Mouse (Mus musculus): ENCODE measurements around the gene Ankrd11. TPM values are rescaled to one million over a fixed set of nuclear protein-coding genes. Genes with fewer than 3 reads are reported as not detected.

Ankrd11 gene
- polyA plus RNA-seq, 1 experiment from 2014 or later = 55.0 TPM

GRCm38 (mm10) chr8:122902581-122902980, 139.5 kb downstream of the Ankrd11 start:
- 81% methylated on average over 3 of the region's 3 CpGs for WGBS
- no peaks in the 10 kb centered on the region for H3K4me1 ChIP-seq (ENCODE audit: control insufficient read depth, insufficient read depth, low read length)
- H3K4me3 ChIP-seq (ENCODE audit: low read depth, low read length) = no peak overlapping the region
- H3K9me3 ChIP-seq (ENCODE audit: control insufficient read depth, low read length) = no peaks in the 10 kb centered on the region
- no peak for DNase-seq (ENCODE audit: low spot score)
- no peak overlapping the region for H3K9ac ChIP-seq (ENCODE audit: low read depth, low read length)
- no peak overlapping the region for H3K27ac ChIP-seq (replicated peaks; ENCODE audit: low read depth, low read length)
- no peaks in the 10 kb centered on the region for H3K27me3 ChIP-seq (replicated peaks; ENCODE audit: control insufficient read depth, insufficient read depth, low read length)
- peaks cover 30% of the 10 kb centered on the region for H3K36me3 ChIP-seq (ENCODE audit: control insufficient read depth, insufficient read depth, low read length)
- no peak overlapping the region for H3K4me2 ChIP-seq (ENCODE audit: low read depth, low read length)
- ATAC-seq (ENCODE audit: low read depth) = no peak

GRCm38 (mm10) chr8:122901892-122902515, 140.1 kb downstream of the Ankrd11 start:
- Histone ChIP-seq H3K4me2 (ENCODE audit: low read depth, low read length) (no peak overlapping the region), H3K27me3 (replicated peaks; ENCODE audit: control insufficient read depth, insufficient read depth, low read length) (no peaks in the 10 kb centered on the region), H3K4me3 (ENCODE audit: low read depth, low read length) (no peak overlapping the region), H3K9ac (ENCODE audit: low read depth, low read length) (no peak overlapping the region), H3K9me3 (ENCODE audit: control insufficient read depth, low read length) (no peaks in the 10 kb centered on the region), H3K4me1 (ENCODE audit: control insufficient read depth, insufficient read depth, low read length) (no peaks in the 10 kb centered on the region), H3K27ac (replicated peaks; ENCODE audit: low read depth, low read length) (no peak overlapping the region), H3K36me3 (ENCODE audit: control insufficient read depth, insufficient read depth, low read length) (peaks cover 30% of the 10 kb centered on the region)
- DNase-seq (ENCODE audit: low spot score) (no peak), ATAC-seq (ENCODE audit: low read depth) (no peak)
- WGBS = 88% methylated on average over 8 of the region's 8 CpGs

GRCm38 (mm10) chr8:122901476-122901875, 140.6 kb downstream of the Ankrd11 start:
- Histone ChIP-seq H3K9me3 (ENCODE audit: control insufficient read depth, low read length) (no peaks in the 10 kb centered on the region), H3K4me1 (ENCODE audit: control insufficient read depth, insufficient read depth, low read length) (no peaks in the 10 kb centered on the region), H3K36me3 (ENCODE audit: control insufficient read depth, insufficient read depth, low read length) (peaks cover 34% of the 10 kb centered on the region), H3K9ac (ENCODE audit: low read depth, low read length) (no peak overlapping the region), H3K4me2 (ENCODE audit: low read depth, low read length) (no peak overlapping the region), H3K4me3 (ENCODE audit: low read depth, low read length) (no peak overlapping the region), H3K27ac (replicated peaks; ENCODE audit: low read depth, low read length) (no peak overlapping the region), H3K27me3 (replicated peaks; ENCODE audit: control insufficient read depth, insufficient read depth, low read length) (no peaks in the 10 kb centered on the region)
- no peak for ATAC-seq (ENCODE audit: low read depth)
- no peak for DNase-seq (ENCODE audit: low spot score)
- WGBS = 88% methylated on average over 7 of the region's 7 CpGs

DNA sequence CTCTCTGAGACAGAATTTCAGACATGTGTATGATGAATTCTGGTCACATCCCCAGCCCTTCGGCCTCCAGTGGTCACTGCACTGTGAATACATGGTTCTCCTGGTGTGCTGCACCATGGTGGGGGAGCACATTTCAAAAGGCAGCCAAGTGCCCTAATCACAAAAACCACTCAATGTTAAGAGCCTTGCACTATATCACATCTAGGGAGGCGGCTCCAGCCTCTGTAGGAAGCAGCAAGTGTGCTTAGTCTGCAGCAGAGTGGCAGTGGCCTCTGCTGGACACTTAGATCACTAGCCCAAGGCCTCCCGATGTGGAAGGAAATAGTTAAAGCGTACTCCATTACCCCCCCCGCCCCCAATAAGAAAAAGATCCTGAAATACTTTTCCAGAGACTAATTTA, 143.0 kb downstream of the Ankrd11 start:
- 81% methylated on average over 5 of the region's 5 CpGs for WGBS
- no peak overlapping the region for H3K9ac ChIP-seq (ENCODE audit: low read depth, low read length)
- DNase-seq (ENCODE audit: low spot score) (no peak), ATAC-seq (ENCODE audit: low read depth) (no peak)
- H3K4me3 ChIP-seq (ENCODE audit: low read depth, low read length) = no peak overlapping the region
- H3K27ac ChIP-seq (replicated peaks; ENCODE audit: low read depth, low read length) = no peak overlapping the region
- peaks cover 58% of the 10 kb centered on the region for H3K36me3 ChIP-seq (ENCODE audit: control insufficient read depth, insufficient read depth, low read length)
- no peaks in the 10 kb centered on the region for H3K27me3 ChIP-seq (replicated peaks; ENCODE audit: control insufficient read depth, insufficient read depth, low read length)
- no peaks in the 10 kb centered on the region for H3K9me3 ChIP-seq (ENCODE audit: control insufficient read depth, low read length)
- H3K4me1 ChIP-seq (ENCODE audit: control insufficient read depth, insufficient read depth, low read length) = no peaks in the 10 kb centered on the region
- H3K4me2 ChIP-seq (ENCODE audit: low read depth, low read length) = no peak overlapping the region

- 91% methylated on average over 12 of the region's 12 CpGs for WGBS
Observed at GRCm38 (mm10) chr8:122898473-122898872, 143.6 kb downstream of the Ankrd11 start.

DNA sequence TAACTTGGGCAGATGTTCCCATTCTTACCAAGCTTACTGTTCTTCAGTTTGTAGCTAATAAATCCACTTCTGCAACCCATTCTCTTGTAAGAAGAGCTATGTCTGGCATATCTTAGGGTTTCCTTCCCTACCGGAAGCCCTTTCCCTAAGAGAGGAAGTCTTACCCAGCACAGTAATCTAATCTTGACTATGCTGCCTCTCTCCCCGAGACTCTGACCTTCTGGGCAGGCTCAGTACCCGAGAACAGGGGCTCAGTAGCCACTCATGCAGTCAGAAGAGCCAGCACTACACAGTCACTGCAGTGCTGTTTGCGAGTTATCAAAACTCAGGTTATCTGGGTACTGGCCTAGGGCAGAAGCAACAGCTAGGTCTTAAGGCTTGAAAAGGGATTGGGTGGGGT, 144.1 kb downstream of the Ankrd11 start:
- DNase-seq (ENCODE audit: low spot score) (no peak), ATAC-seq (ENCODE audit: low read depth) (no peak)
- H3K9me3 ChIP-seq (ENCODE audit: control insufficient read depth, low read length) = no peaks in the 10 kb centered on the region
- no peak overlapping the region for H3K4me2 ChIP-seq (ENCODE audit: low read depth, low read length)
- no peaks in the 10 kb centered on the region for H3K4me1 ChIP-seq (ENCODE audit: control insufficient read depth, insufficient read depth, low read length)
- 88% methylated on average over 4 of the region's 4 CpGs for WGBS
- H3K27me3 ChIP-seq (replicated peaks; ENCODE audit: control insufficient read depth, insufficient read depth, low read length) = no peaks in the 10 kb centered on the region
- no peak overlapping the region for H3K27ac ChIP-seq (replicated peaks; ENCODE audit: low read depth, low read length)
- H3K9ac ChIP-seq (ENCODE audit: low read depth, low read length) = no peak overlapping the region
- H3K36me3 ChIP-seq (ENCODE audit: control insufficient read depth, insufficient read depth, low read length) = peaks cover 69% of the 10 kb centered on the region
- H3K4me3 ChIP-seq (ENCODE audit: low read depth, low read length) = no peak overlapping the region

More at GRCm38 (mm10) chr8:122898473-122898872, 143.6 kb downstream of the Ankrd11 start:
- H3K9me3 ChIP-seq (ENCODE audit: control insufficient read depth, low read length) = no peaks in the 10 kb centered on the region
- no peak overlapping the region for H3K4me3 ChIP-seq (ENCODE audit: low read depth, low read length)
- H3K27ac ChIP-seq (replicated peaks; ENCODE audit: low read depth, low read length) = no peak overlapping the region
- no peak for ATAC-seq (ENCODE audit: low read depth)
- no peak for DNase-seq (ENCODE audit: low spot score)
- H3K4me1 ChIP-seq (ENCODE audit: control insufficient read depth, insufficient read depth, low read length) = no peaks in the 10 kb centered on the region
- H3K9ac ChIP-seq (ENCODE audit: low read depth, low read length) = no peak overlapping the region
- peaks cover 64% of the 10 kb centered on the region for H3K36me3 ChIP-seq (ENCODE audit: control insufficient read depth, insufficient read depth, low read length)
- no peaks in the 10 kb centered on the region for H3K27me3 ChIP-seq (replicated peaks; ENCODE audit: control insufficient read depth, insufficient read depth, low read length)
- H3K4me2 ChIP-seq (ENCODE audit: low read depth, low read length) = no peak overlapping the region

- no peaks in the 10 kb centered on the region for H3K9me3 ChIP-seq (ENCODE audit: control insufficient read depth, low read length)
- ATAC-seq (ENCODE audit: low read depth) = no peak
- no peaks in the 10 kb centered on the region for H3K27me3 ChIP-seq (replicated peaks; ENCODE audit: control insufficient read depth, insufficient read depth, low read length)
- H3K4me2 ChIP-seq (ENCODE audit: low read depth, low read length) = no peak overlapping the region
- H3K4me1 ChIP-seq (ENCODE audit: control insufficient read depth, insufficient read depth, low read length) = no peaks in the 10 kb centered on the region
- H3K4me3 ChIP-seq (ENCODE audit: low read depth, low read length) = no peak overlapping the region
- DNase-seq (ENCODE audit: low spot score) = no peak
- H3K27ac ChIP-seq (replicated peaks; ENCODE audit: low read depth, low read length) = no peak overlapping the region
- 92% methylated on average over 8 of the region's 8 CpGs for WGBS
- H3K9ac ChIP-seq (ENCODE audit: low read depth, low read length) = no peak overlapping the region
- peaks cover 77% of the 10 kb centered on the region for H3K36me3 ChIP-seq (ENCODE audit: control insufficient read depth, insufficient read depth, low read length)
Observed at GRCm38 (mm10) chr8:122897200-122897599, 144.9 kb downstream of the Ankrd11 start.

DNA sequence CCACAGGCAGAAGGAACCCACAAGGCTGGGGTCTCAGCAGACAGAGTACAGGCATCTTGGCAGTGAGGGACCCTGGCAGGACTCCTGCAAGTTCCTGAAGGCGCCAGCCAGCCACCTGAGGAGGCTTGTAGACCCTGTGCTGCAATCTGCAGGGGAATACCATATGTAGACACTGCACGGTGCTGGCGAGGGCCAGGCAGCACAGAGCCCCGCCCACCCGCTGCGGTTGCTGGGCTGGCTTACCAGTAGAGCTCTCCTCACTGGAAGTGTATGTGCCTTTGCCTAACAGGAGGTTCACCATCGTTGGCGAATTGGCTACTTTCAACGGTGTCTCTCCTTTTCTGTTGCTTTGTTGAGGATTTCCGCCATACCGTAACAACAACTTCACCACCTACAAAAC, 145.8 kb downstream of the Ankrd11 start:
- no peak overlapping the region for H3K4me2 ChIP-seq (ENCODE audit: low read depth, low read length)
- no peak overlapping the region for H3K27ac ChIP-seq (replicated peaks; ENCODE audit: low read depth, low read length)
- H3K4me3 ChIP-seq (ENCODE audit: low read depth, low read length) = no peak overlapping the region
- H3K9me3 ChIP-seq (ENCODE audit: control insufficient read depth, low read length) = no peaks in the 10 kb centered on the region
- DNase-seq (ENCODE audit: low spot score) (no peak), ATAC-seq (ENCODE audit: low read depth) (no peak)
- no peaks in the 10 kb centered on the region for H3K27me3 ChIP-seq (replicated peaks; ENCODE audit: control insufficient read depth, insufficient read depth, low read length)
- no peak overlapping the region for H3K9ac ChIP-seq (ENCODE audit: low read depth, low read length)
- H3K36me3 ChIP-seq (ENCODE audit: control insufficient read depth, insufficient read depth, low read length) = peaks cover 86% of the 10 kb centered on the region
- WGBS = 84% methylated on average over 8 of the region's 11 CpGs
- no peaks in the 10 kb centered on the region for H3K4me1 ChIP-seq (ENCODE audit: control insufficient read depth, insufficient read depth, low read length)

- DNase-seq (ENCODE audit: low spot score) (no peak), ATAC-seq (ENCODE audit: low read depth) (no peak)
- no peaks in the 10 kb centered on the region for H3K4me1 ChIP-seq (ENCODE audit: control insufficient read depth, insufficient read depth, low read length)
- H3K9me3 ChIP-seq (ENCODE audit: control insufficient read depth, low read length) = no peaks in the 10 kb centered on the region
- H3K4me3 ChIP-seq (ENCODE audit: low read depth, low read length) = no peak overlapping the region
- peaks cover 98% of the 10 kb centered on the region for H3K36me3 ChIP-seq (ENCODE audit: control insufficient read depth, insufficient read depth, low read length)
- no peak overlapping the region for H3K27ac ChIP-seq (replicated peaks; ENCODE audit: low read depth, low read length)
- no peak overlapping the region for H3K4me2 ChIP-seq (ENCODE audit: low read depth, low read length)
- no peaks in the 10 kb centered on the region for H3K27me3 ChIP-seq (replicated peaks; ENCODE audit: control insufficient read depth, insufficient read depth, low read length)
- H3K9ac ChIP-seq (ENCODE audit: low read depth, low read length) = no peak overlapping the region
- WGBS = 90% methylated on average over 12 of the region's 12 CpGs
Observed at GRCm38 (mm10) chr8:122893451-122893850, 148.6 kb downstream of the Ankrd11 start.

Measured in embryonic facial prominence, embryonic 14.5 days (tissue).